Mouse (Mus musculus) embryonic facial prominence, embryonic 13.5 days (tissue): Measurements from ENCODE around the gene Tifab. TPM values are rescaled to one million over a fixed set of nuclear protein-coding genes. Genes with fewer than 3 reads are reported as not detected.
A peak's percentile ranks its signal among the peaks of the same experiment; 100 is the strongest.

ENCODE experiments used
- ATAC-seq: fragments of 200-750 bp; cut with Nextera tagmentation; 2 replicates; pipeline ENCODE4 v1.8.0; 2017; ENCODE audit warnings: low read depth; ENCODE audit not compliant: insufficient number of reproducible peaks, insufficient read depth, low FRiP score, low TSS enrichment
- H3K27ac ChIP-seq: fragments of 300-500 bp; sonication (generic); 2 replicates; pipeline ENCODE4 v1.5.1; 2015; ENCODE audit warnings: moderate library complexity, mild to moderate bottlenecking, inconsistent platforms
- H3K27me3 ChIP-seq: fragments of 300-500 bp; sonication (generic); 2 replicates; pipeline ENCODE4 v1.6.1; 2015; ENCODE audit warnings: mild to moderate bottlenecking, inconsistent platforms
- H3K36me3 ChIP-seq: fragments of 300-500 bp; sonication (generic); 2 replicates; pipeline ENCODE4 v1.6.1; 2015; ENCODE audit warnings: mild to moderate bottlenecking, inconsistent platforms
- H3K4me1 ChIP-seq: fragments of 300-500 bp; sonication (generic); 2 replicates; pipeline ENCODE4 v1.6.1; 2015; ENCODE audit warnings: inconsistent platforms
- H3K4me2 ChIP-seq: fragments of 300-500 bp; sonication (generic); 2 replicates; pipeline ENCODE4 v1.6.1; 2015; ENCODE audit warnings: moderate library complexity, mild to moderate bottlenecking, inconsistent platforms
- H3K4me3 ChIP-seq: fragments of 300-500 bp; sonication (generic); 2 replicates; pipeline ENCODE4 v1.5.1; 2015; ENCODE audit warnings: mild to moderate bottlenecking, inconsistent platforms
- H3K9ac ChIP-seq: fragments of 300-500 bp; sonication (generic); 2 replicates; pipeline ENCODE4 v1.6.1; 2015; ENCODE audit warnings: mild to moderate bottlenecking, inconsistent platforms
- H3K9me3 ChIP-seq: fragments of 300-500 bp; sonication (generic); 2 replicates; pipeline ENCODE4 v1.6.1; 2016; ENCODE audit warnings: inconsistent platforms
- whole genome bisulfite sequencing: fragments of 180-500 bp; shearing (Covaris S2); methylation state at CpG from one replicate; pipeline ENCODE4 v1.1.7; 2015; ENCODE audit warnings: mixed read lengths; 5-methylcytosine and 5-hydroxymethylcytosine counted together
- polyA plus RNA-seq: library from polyadenylated mRNA; unstranded; fragments of >200 nt; fragmentation: Nextera tagmentation; extraction: Ambion mirVana; gene quantifications from 2 replicates; pipeline ENCODE4 v1.2.1, GENCODE M21; 2015

Gene Tifab
- polyA plus RNA-seq = 1.1 and 1.7 TPM in 2 replicates

GRCm38 (mm10) chr13:56178416-56179035 lies at the start of gene Tifab:
Gene Tifab, minus strand, starts transcription at chr13:56178885.
- H3K4me1 ChIP-seq = peaks cover 17% of the 10 kb centered on the region
- no peak within 1 kb of the TSS for H3K4me2 ChIP-seq
- H3K9me3 ChIP-seq = no peaks in the 10 kb centered on the region
- H3K9ac ChIP-seq = no peak within 1 kb of the TSS
- H3K27me3 ChIP-seq = no peaks in the 10 kb centered on the region
- ATAC-seq = no peak
- no peak within 1 kb of the TSS for H3K4me3 ChIP-seq
- WGBS = 83% methylated on average over 16 of the region's 16 CpGs
- no peak within 1 kb of the TSS for H3K27ac ChIP-seq
- H3K36me3 ChIP-seq = no peaks in the 10 kb centered on the region

GRCm38 (mm10) chr13:56226175-56226954 lies 47.7 kb upstream of the Tifab start:
- peaks cover 34% of the 10 kb centered on the region for H3K4me1 ChIP-seq
- no peak overlapping the region for H3K27ac ChIP-seq
- H3K4me3 ChIP-seq = no peak overlapping the region
- no peaks in the 10 kb centered on the region for H3K9me3 ChIP-seq
- H3K9ac ChIP-seq = no peak overlapping the region
- H3K4me2 ChIP-seq = no peak overlapping the region
- ATAC-seq = no peak
- H3K27me3 ChIP-seq = peaks cover 97% of the 10 kb centered on the region
- 13% methylated on average over 10 of the region's 10 CpGs for WGBS
- no peaks in the 10 kb centered on the region for H3K36me3 ChIP-seq

- Histone ChIP-seq H3K27me3 (peaks cover 86% of the 10 kb centered on the region), H3K27ac (no peak overlapping the region), H3K9ac (no peak overlapping the region), H3K4me2 (no peak overlapping the region), H3K4me3 (no peak overlapping the region), H3K9me3 (no peaks in the 10 kb centered on the region), H3K36me3 (no peaks in the 10 kb centered on the region), H3K4me1 (peaks cover 39% of the 10 kb centered on the region)
- ATAC-seq = no peak
- 7% methylated on average over 21 of the region's 21 CpGs for WGBS
Observed at GRCm38 (mm10) chr13:56223625-56224024, 44.9 kb upstream of the Tifab start.

- WGBS = 10% methylated on average over 4 of the region's 4 CpGs
- no peak overlapping the region for H3K27ac ChIP-seq
Observed at GRCm38 (mm10) chr13:56222849-56223246, 44.2 kb upstream of the Tifab start.

GRCm38 (mm10) chr13:56221995-56222848 lies 43.5 kb upstream of the Tifab start:
- no peak for ATAC-seq
- Histone ChIP-seq H3K4me2 (peak overlapping the region; percentile 98), H3K27me3 (peaks cover 76% of the 10 kb centered on the region), H3K9me3 (no peaks in the 10 kb centered on the region), H3K36me3 (no peaks in the 10 kb centered on the region), H3K4me3 (peak overlapping the region; percentile 50), H3K27ac (no peak overlapping the region), H3K4me1 (peaks cover 39% of the 10 kb centered on the region), H3K9ac (peak overlapping the region; percentile 72)
- 3% methylated on average over 50 of the region's 50 CpGs for WGBS

More at GRCm38 (mm10) chr13:56222849-56223246, 44.2 kb upstream of the Tifab start:
- Histone ChIP-seq H3K4me2 (no peak overlapping the region), H3K27me3 (peaks cover 79% of the 10 kb centered on the region), H3K4me3 (no peak overlapping the region), H3K4me1 (peaks cover 39% of the 10 kb centered on the region), H3K36me3 (no peaks in the 10 kb centered on the region), H3K9me3 (no peaks in the 10 kb centered on the region), H3K9ac (no peak overlapping the region)
- no peak for ATAC-seq

- peak overlapping the region; percentile 68 for H3K27ac ChIP-seq
- under 1% methylated on average over 46 of the region's 46 CpGs for WGBS
- no peaks in the 10 kb centered on the region for H3K36me3 ChIP-seq
- peaks cover 74% of the 10 kb centered on the region for H3K27me3 ChIP-seq
- peak; percentile 56 for ATAC-seq
- H3K4me3 ChIP-seq = peak overlapping the region; percentile 50
- H3K4me2 ChIP-seq = peak overlapping the region; percentile 98
- H3K9ac ChIP-seq = peak overlapping the region; percentile 72
- H3K4me1 ChIP-seq = peaks cover 36% of the 10 kb centered on the region
- no peaks in the 10 kb centered on the region for H3K9me3 ChIP-seq
Observed at GRCm38 (mm10) chr13:56221129-56221910, 42.6 kb upstream of the Tifab start.

GRCm38 (mm10) chr13:56219254-56219653 lies 40.6 kb upstream of the Tifab start:
- Histone ChIP-seq H3K27ac (no peak overlapping the region), H3K36me3 (no peaks in the 10 kb centered on the region), H3K4me2 (no peak overlapping the region), H3K9ac (no peak overlapping the region), H3K4me1 (peaks cover 37% of the 10 kb centered on the region), H3K4me3 (no peak overlapping the region), H3K27me3 (peaks cover 66% of the 10 kb centered on the region), H3K9me3 (no peaks in the 10 kb centered on the region)
- ATAC-seq = no peak
- 56% methylated on average over 9 of the region's 9 CpGs for WGBS

- WGBS = 11% methylated on average over 4 of the region's 4 CpGs
- Histone ChIP-seq H3K36me3 (no peaks in the 10 kb centered on the region), H3K9me3 (no peaks in the 10 kb centered on the region), H3K9ac (no peak overlapping the region), H3K4me1 (peaks cover 8% of the 10 kb centered on the region), H3K27me3 (peaks cover 35% of the 10 kb centered on the region), H3K4me2 (no peak overlapping the region), H3K27ac (no peak overlapping the region), H3K4me3 (no peak overlapping the region)
- no peak for ATAC-seq
Observed at GRCm38 (mm10) chr13:56216090-56216489, 37.4 kb upstream of the Tifab start.

GRCm38 (mm10) chr13:56214633-56215032 lies 35.9 kb upstream of the Tifab start:
- WGBS = 21% methylated on average over 5 of the region's 5 CpGs
- no peaks in the 10 kb centered on the region for H3K9me3 ChIP-seq
- no peak overlapping the region for H3K9ac ChIP-seq
- no peak overlapping the region for H3K4me2 ChIP-seq
- H3K4me1 ChIP-seq = peaks cover 6% of the 10 kb centered on the region; the same call in 1 of the 2 replicates
- no peak overlapping the region for H3K27ac ChIP-seq
- H3K4me3 ChIP-seq = no peak overlapping the region
- H3K27me3 ChIP-seq = peaks cover 27% of the 10 kb centered on the region
- no peak for ATAC-seq
- no peaks in the 10 kb centered on the region for H3K36me3 ChIP-seq

GRCm38 (mm10) chr13:56209067-56209411 lies 30.4 kb upstream of the Tifab start:
- Histone ChIP-seq H3K9me3 (no peaks in the 10 kb centered on the region), H3K4me3 (peak overlapping the region; percentile 25), H3K4me2 (peak overlapping the region; percentile 62), H3K27ac (peak overlapping the region; percentile 48; the same call in 1 of the 2 replicates), H3K4me1 (peaks cover 18% of the 10 kb centered on the region), H3K36me3 (no peaks in the 10 kb centered on the region), H3K27me3 (peaks cover 14% of the 10 kb centered on the region), H3K9ac (peak overlapping the region; percentile 59)
- ATAC-seq = no peak
- 11% methylated on average over 8 of the region's 8 CpGs for WGBS
